Mouse (Mus musculus) right cerebral cortex, postnatal 36 days (tissue): ENCODE measurements around the gene Slc7a1.

Source experiments
- DNase-seq, 2 experiments: peaks; one replicate each; pipeline ENCODE4 v3.0.0; 2022; ENCODE audit warnings: low spot score in 2 of 2, mixed read lengths in 1 of 2

Slc7a1 gene

GRCm38 (mm10) chr5:148399660-148400443, at the start of gene Slc7a1:
Gene Slc7a1, minus strand, starts transcription at chr5:148399904.
- peak; percentile 86 to 90 for DNase-seq

GRCm38 (mm10) chr5:148444974-148445373, 45.3 kb upstream of the Slc7a1 start:
- DNase-seq, result no peak

DNA sequence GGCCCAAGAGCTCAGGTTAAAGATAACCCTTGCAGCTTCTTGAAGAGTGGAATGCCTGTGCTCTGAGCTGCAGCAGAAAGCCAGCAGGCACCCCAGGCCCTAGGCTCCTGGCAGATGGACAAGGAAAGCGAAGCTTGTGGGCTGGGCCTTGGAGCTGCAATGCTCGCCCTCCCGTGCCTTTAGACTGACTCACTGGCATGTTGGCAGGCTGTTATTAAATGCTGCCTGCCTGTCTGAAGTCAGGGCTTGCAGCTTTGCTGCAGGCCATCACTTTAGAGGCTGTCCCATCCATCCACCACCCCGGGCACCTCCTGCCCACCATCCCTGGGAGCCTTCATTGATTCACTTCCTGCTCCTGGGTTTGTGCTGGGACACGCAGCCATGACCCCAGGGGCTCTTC, 44.0 kb upstream of the Slc7a1 start:
- DNase-seq, result no peak

GRCm38 (mm10) chr5:148435660-148436059, 36.0 kb upstream of the Slc7a1 start:
- no peak for DNase-seq

GRCm38 (mm10) chr5:148432121-148432520, 32.4 kb upstream of the Slc7a1 start:
- no peak for DNase-seq

DNA sequence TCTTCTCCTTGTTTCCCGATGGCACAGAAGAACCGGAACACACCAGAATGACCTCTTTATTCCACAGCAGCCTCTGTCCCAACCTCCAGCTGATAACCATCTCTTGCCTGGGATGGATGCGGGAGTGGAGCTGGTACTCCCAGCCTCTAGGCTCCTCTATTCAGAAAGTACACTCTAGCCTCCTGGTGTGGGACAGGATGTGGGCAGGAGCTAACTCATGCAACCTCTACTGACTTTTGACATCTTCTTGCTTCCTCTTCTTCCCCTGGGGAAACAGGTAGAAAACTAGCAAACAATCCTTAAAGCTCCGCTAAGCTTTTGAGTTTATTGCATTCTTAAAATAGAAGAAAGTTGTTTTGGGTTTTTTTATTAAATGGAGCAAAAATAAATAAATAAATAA, 29.1 kb upstream of the Slc7a1 start:
- DNase-seq, result no peak

GRCm38 (mm10) chr5:148425136-148425535, 25.4 kb upstream of the Slc7a1 start:
- no peak for DNase-seq

GRCm38 (mm10) chr5:148421326-148421725, 21.6 kb upstream of the Slc7a1 start:
- DNase-seq, result no peak

GRCm38 (mm10) chr5:148419112-148419526, 19.4 kb upstream of the Slc7a1 start:
- DNase-seq, result no peak

- DNase-seq, result no peak
Measured at GRCm38 (mm10) chr5:148418436-148418835, 18.7 kb upstream of the Slc7a1 start.

DNA sequence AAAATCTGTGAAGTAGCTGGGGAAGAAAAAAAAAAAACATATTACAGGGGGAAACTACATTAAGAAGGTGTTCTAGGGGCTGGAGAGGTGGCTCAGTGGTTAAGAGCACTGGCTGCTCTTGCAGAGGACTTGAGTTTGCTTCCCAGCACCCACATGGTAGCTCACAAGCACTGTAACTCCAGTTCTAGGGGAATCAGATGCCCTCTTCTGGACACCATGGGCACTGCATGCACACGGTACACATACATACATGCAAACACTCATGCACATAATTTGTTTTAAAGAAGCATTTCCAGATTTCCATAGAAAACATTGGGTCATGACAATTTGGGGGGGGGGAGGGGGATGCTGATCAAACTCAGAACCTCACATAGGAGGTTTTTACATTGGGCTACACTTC, 18.1 kb upstream of the Slc7a1 start:
- no peak for DNase-seq

DNA sequence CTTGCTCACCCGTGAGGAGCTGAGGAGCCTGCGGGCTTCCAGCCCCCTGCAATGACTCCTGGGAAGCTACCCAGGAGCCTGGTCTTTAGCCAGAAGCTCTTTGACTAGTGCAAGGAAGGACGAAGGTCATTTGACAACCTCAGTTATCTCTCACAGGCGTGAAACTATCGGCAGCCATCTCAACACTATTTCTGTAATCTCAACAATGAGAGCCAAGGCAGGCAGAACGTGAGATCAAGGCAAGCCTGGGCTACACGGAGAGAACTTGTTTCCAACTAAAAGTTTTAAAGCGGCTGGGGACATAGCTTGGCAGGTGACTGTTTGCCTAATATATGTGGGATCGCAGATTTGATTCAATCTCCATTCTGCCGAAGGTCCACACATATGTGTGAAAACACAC, 16.8 kb upstream of the Slc7a1 start:
- DNase-seq, result no peak

- no peak for DNase-seq
Measured at GRCm38 (mm10) chr5:148414233-148414632, 14.5 kb upstream of the Slc7a1 start.

GRCm38 (mm10) chr5:148412504-148412903, 12.8 kb upstream of the Slc7a1 start:
- no peak for DNase-seq

GRCm38 (mm10) chr5:148409465-148409864, 9.8 kb upstream of the Slc7a1 start:
- DNase-seq, result no peak

- DNase-seq, result no peak
Measured at GRCm38 (mm10) chr5:148406913-148407312, 7.2 kb upstream of the Slc7a1 start.

DNA sequence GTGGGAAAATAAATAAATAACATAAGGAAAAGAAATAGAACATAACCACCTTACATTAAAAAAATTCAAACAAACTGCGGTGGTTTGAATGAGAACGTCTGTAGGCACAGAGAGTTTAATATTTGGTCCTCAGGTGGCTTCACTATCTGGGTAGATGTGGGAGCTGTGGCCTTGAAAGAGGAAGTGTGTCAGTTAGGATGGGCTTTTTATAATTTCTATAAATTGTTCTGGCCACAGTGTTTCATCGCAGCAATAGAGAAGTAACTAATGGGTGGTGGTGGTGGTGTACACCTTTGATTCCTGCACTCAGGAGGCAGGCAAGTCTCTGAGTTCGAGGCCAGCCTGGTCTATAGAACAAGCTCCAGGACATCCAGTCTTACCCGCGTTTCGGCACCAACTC, 4.8 kb upstream of the Slc7a1 start:
- DNase-seq, result no peak

GRCm38 (mm10) chr5:148402641-148403040, 2.9 kb upstream of the Slc7a1 start:
- DNase-seq, result peak in 1 of 2 experiments; percentile 43

DNA sequence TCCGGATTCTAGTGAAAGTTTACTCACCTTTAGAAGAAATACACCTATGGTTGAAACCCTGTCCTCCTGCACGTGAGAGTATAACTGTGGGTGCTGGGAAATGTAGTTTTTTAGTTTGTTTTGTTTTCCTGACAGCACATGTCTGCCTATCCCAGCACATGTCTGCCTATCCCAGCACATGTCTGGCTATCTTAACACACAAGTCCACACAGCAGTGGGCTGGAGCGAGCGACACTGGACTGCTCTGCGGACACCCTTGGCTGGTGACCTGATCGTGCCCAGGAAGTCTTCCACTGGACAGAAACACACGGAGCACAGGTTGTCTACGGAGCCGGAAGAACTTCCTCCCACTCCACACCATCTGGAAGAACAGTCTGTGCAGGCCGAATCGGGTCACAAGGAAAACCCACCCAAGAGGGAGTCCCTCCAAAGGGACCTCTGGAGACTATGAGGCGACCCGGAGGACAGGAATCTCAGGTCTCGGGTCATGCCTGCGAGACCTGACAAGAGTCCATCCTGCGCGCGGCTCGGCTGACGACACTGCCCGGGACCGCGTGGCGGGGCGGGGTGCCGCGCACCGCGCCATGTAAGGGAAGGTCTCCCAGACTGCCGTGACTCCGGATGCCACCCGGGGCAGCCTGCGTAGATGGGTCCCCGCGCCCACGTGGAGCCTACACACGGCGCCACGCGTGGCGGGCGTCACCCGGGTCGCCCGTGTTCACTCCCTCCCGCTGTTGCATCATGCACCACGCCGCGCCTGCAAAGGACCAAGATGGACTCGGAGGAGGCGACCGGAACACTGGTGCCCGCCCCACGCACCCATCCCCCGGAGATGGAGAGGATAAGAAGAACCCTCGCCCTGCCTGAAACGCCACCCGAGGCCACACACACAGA, 691 bp downstream of the Slc7a1 start:
- peak; percentile 31 to 74 for DNase-seq

DNA sequence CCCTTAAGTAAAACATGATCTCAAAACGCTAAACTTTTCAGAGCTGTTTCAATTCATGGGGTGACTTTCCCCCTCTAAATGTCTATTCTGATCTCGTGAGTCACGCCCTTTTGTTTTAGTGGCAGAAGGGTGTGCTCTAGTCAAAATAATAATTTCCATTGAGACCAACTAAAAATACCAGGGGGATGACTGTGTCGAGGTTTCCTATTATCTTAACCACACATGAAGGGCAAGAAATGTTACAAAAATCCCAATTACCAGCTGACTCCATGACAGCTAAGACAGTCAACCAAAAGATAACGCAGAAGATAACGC, 1.3 kb downstream of the Slc7a1 start:
- DNase-seq, result no peak

- DNase-seq, result no peak
Measured at GRCm38 (mm10) chr5:148397911-148398310, 1.8 kb downstream of the Slc7a1 start.

DNA sequence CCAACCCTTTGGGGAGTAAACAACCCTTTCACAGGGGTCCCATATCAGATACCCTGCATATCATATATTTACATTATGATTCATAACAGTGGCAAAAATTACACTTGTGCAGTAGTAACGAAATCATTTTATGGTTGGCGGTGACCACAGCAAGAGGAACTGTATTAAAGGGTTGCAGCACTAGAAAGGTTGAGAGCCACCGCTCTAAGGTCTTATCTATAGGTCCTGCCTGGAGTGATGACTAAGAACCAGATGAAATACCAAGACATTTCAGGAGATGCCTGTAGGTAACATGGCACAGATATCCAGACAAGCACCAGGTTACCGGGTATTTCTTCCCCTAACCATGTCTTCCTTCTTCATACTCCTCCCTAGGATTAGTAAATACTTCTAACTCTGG, 2.3 kb downstream of the Slc7a1 start:
- no peak for DNase-seq

- DNase-seq, result no peak
Measured at GRCm38 (mm10) chr5:148393316-148393715, 6.4 kb downstream of the Slc7a1 start.
